ENCODE assay signal across 11 mouse cellular contexts in genomic region chr5:134266404-134266803, GRCm38 (mm10). TPM values are rescaled to one million over a fixed set of nuclear protein-coding genes. Genes with fewer than 3 reads are reported as not detected.
DNase-seq lines count a peak whose midpoint lies in the region; ATAC-seq and TF ChIP-seq lines count a peak whose summit lies in the region.
"Had no signal": no experiment of that assay in that cellular context is flagged by ENCODE, and none has a peak within 500 bp of the region (broad histone marks: within the 10 kb centered on the region; RNA-seq: fewer than 3 reads in every experiment).

No protein-coding gene starts in this region.

- peak; percentile 34 for DNase-seq in kidney, adult 9 months
- no peak for DNase-seq in kidney, adult 8-10 months
- DNase-seq in R1 (ENCODE audit: low read depth, low spot score): peak; percentile 81
- peak; percentile 44 for DNase-seq in kidney, postnatal 0 days (ENCODE audit: low spot score)
- peak; percentile 72 for DNase-seq in thymus, adult 2 months
- no peak for DNase-seq in cerebellum, postnatal 14 days
- DNase-seq in layer of hippocampus, postnatal 25 days (ENCODE audit: extremely low spot score in 1 of 2, low spot score in 1 of 2): no peak
- no peak for DNase-seq in cerebellum, adult 18-20 months
- DNase-seq: cerebellum, adult 2 months had no signal

- WGBS in kidney, postnatal 0 days: 62% methylated on average over 18 of the region's 18 CpGs
- 18% methylated on average over 18 of the region's 18 CpGs for WGBS in thymus, adult 2 months

- H3K9ac ChIP-seq in kidney, postnatal 0 days (ENCODE audit: low read depth, low read length): no peak overlapping the region
- H3K9ac ChIP-seq: heart, embryonic 13.5 days had no signal

- no peak overlapping the region; the same call in 1 of the 2 replicates for H3K27ac ChIP-seq in kidney, postnatal 0 days
- H3K27ac ChIP-seq in thymus, adult 2 months (ENCODE audit: control insufficient read depth, insufficient read depth, low read length): peak overlapping the region; percentile 84
- H3K27ac ChIP-seq: heart, embryonic 13.5 days; left cerebral cortex, adult 2 months had no signal

- no peak for TF ChIP-seq CTCF in kidney, postnatal 0 days (IDR thresholded peaks at IDR 0.05; ENCODE audit: low read depth)
- TF ChIP-seq CTCF in thymus, adult 2 months (IDR thresholded peaks at IDR 0.05; ENCODE audit: borderline replicate concordance, control insufficient read depth, extremely low read depth, insufficient read depth, low read length, poor library complexity): no peak

- H3K27me3 ChIP-seq in kidney, postnatal 0 days (ENCODE audit: insufficient read depth, low read length): no peaks in the 10 kb centered on the region
- no peaks in the 10 kb centered on the region for H3K27me3 ChIP-seq in thymus, adult 2 months (ENCODE audit: control insufficient read depth, insufficient read depth, low read length)
- H3K27me3 ChIP-seq: heart, embryonic 13.5 days had no signal

- H3K36me3 ChIP-seq in kidney, postnatal 0 days (ENCODE audit: insufficient read depth, low read length): peaks cover 80% of the 10 kb centered on the region
- peaks cover 45% of the 10 kb centered on the region for H3K36me3 ChIP-seq in thymus, adult 2 months (ENCODE audit: control insufficient read depth, insufficient read depth, low read length)

- no peaks in the 10 kb centered on the region for H3K9me3 ChIP-seq in kidney, postnatal 0 days (replicated peaks; ENCODE audit: low read length)
- H3K9me3 ChIP-seq: heart, embryonic 13.5 days had no signal

- H3K4me1 ChIP-seq in kidney, postnatal 0 days (replicated peaks; ENCODE audit: insufficient read depth, low read length): no peaks in the 10 kb centered on the region
- H3K4me1 ChIP-seq in thymus, adult 2 months (replicated peaks; ENCODE audit: control insufficient read depth, insufficient read depth, low read length): peaks cover 39% of the 10 kb centered on the region
- H3K4me1 ChIP-seq: heart, embryonic 13.5 days had no signal

- TF ChIP-seq POLR2A in thymus, adult 2 months (IDR thresholded peaks at IDR 0.05; ENCODE audit: control insufficient read depth, extremely low read depth, insufficient read depth, low read length, poor library complexity): no peak; the same call in 1 of the 2 replicates

- H3K4me3 ChIP-seq in kidney, postnatal 0 days (replicated peaks; ENCODE audit: low read depth, low read length): no peak overlapping the region
- H3K4me3 ChIP-seq in thymus, adult 2 months (ENCODE audit: control insufficient read depth, insufficient read depth, low read length): no peak overlapping the region
- H3K4me3 ChIP-seq: heart, embryonic 13.5 days; left cerebral cortex, adult 2 months had no signal

- ATAC-seq in kidney, postnatal 0 days (replicated peaks; ENCODE audit: low FRiP score, low read depth): no peak; the same call in 1 of the 2 replicates

- no peak overlapping the region for H3K4me2 ChIP-seq in kidney, postnatal 0 days (ENCODE audit: low read length)
- H3K4me2 ChIP-seq: heart, embryonic 13.5 days had no signal

RNA-seq across cellular contexts. Expression of gene Ncf1, which starts 37.0 kb away (rescaled TPM):
- polyA plus RNA-seq in kidney, postnatal 0 days (2015; fragmentation: Nextera tagmentation; extraction: Ambion mirVana): 2.4 and 2.9 TPM in 2 replicates
- polyA plus RNA-seq in thymus, adult 2 months (2012; rRNA removed): 28.6 and 35.9 TPM in 2 replicates
- 1 to 10 TPM; 5.5 to 7.8 TPM for total RNA-seq in layer of hippocampus, postnatal 25 days (2021)

RNA-seq across cellular contexts. Expression of gene Gtf2i, which starts 48.2 kb away (rescaled TPM):
- 145 and 157 TPM in 2 replicates for polyA plus RNA-seq in kidney, postnatal 0 days (2015; fragmentation: Nextera tagmentation; extraction: Ambion mirVana)
- 131 and 136 TPM in 2 replicates for polyA plus RNA-seq in thymus, adult 2 months (2012; rRNA removed)
- 100 to 1,000 TPM; 216 to 223 TPM for total RNA-seq in layer of hippocampus, postnatal 25 days (2021)

Comparison
In these comparisons a context has a peak if more than half of its experiments do, and no peak if none do; other contexts are left out.
1. DNase-seq: peak in kidney, adult 9 months (single experiment), R1 (single experiment), kidney, postnatal 0 days (single experiment) and thymus, adult 2 months (single experiment); none in kidney, adult 8-10 months (0 of 2), cerebellum, postnatal 14 days (0 of 2), layer of hippocampus, postnatal 25 days (0 of 2) and cerebellum, adult 18-20 months (0 of 2).